Mouse (Mus musculus): ENCODE measurements at regions not wholly inside any gene's neighbourhood (a gene's known extent, or its start where the extent isn't known, plus 50 kb on each side); places are given as distances from the start of the nearest gene placed in this dataset.
"Not testable (repeated sequence)": the region's sequence is repeated elsewhere in the genome, so short reads cannot be mapped to it uniquely, and the experiment has no call there.

DNA sequence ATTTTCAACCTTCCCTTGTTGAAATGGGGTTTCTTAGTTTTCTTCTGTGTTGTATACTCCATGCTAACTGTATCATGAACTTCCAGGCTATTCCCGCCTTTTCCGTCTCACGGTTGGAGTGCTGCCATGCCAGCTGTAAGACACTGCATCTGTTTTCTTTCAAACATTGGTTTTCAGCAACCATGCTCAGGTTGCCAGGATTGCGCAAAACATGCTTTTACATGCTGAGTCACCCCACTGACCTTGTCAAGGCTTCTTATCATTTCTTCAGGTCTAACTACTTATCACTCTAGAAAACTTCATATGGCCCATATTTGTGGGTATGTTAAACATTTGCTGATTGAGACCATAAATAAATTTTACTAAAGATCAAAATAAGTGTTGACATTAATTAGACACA, 551.2 kb downstream of the Tlr4 start:
- no peak for DNase-seq (ENCODE audit: extremely low spot score in 1 of 2, low spot score in 1 of 2)

GRCm38 (mm10) chr4:67387834-67388233, 560.5 kb downstream of the Tlr4 start:
- DNase-seq (ENCODE audit: extremely low spot score in 1 of 2, low spot score in 1 of 2) = no peak

DNA sequence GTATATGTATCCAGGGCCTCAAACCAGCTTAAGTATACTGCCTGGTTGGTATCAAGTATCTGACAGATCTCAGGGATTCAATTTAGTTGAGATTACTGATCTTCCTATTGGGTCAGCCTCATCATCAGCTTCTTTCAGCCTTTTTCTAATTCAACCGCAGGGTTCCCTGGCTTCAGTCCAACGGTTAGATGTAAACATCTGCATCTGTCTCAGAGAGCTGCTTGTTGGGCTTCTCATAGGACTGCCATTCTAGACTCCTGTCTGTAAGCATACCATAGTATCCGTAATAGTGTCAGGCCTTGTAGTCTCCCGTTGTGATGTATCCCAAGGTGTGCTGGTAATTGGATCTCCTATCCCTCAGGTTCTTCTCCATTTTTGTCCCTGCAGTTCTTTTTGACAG, 575.6 kb downstream of the Tlr4 start:
- DNase-seq (ENCODE audit: extremely low spot score in 1 of 2, low spot score in 1 of 2) = no peak

- DNase-seq (ENCODE audit: extremely low spot score in 1 of 2, low spot score in 1 of 2) = no peak
These were observed 596.7 kb downstream of the Tlr4 start for GRCm38 (mm10) chr4:67424064-67424463.

DNA sequence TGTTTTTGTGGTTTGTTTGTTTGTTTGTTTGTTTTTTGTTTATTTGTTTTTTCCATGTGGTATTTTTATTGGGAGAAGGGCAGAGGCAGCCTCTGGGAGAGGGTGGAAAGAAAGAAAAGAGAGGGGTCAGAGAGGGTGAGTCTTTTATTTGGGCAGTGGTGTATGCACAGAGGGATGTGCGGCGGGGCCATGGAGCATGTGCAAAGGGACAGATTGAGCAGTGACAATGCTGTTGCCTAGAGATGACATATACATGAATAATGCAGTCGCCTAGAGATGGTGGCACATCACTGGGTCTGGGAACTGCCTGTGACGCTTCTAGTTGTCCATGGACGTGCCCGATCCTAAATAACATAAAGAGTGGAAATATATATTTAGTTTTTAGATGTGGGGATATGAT, 598.3 kb downstream of the Tlr4 start:
- no peak for DNase-seq (ENCODE audit: extremely low spot score in 1 of 2, low spot score in 1 of 2)

- no peak for DNase-seq (ENCODE audit: extremely low spot score in 1 of 2, low spot score in 1 of 2)
These were observed 620.5 kb downstream of the Tlr4 start for GRCm38 (mm10) chr4:67447835-67448234.

DNA sequence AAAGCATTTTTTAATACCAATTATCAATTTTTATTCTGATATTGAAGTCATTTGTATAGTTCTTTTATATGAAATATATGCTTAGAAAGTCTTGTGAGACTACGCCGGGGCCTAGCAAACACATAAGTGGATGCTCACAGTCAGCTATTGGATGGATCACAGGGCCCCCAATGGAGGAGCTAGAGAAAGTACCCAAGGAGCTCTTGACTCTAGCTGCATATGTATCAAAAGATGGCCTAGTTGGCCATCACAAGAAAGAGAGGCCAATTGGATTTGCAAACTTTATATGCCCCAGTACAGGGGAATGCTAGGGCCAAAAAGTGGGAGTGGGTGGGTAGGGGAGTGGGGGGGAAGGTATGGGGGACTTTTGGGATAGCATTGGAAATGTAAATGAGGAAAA, 632.5 kb downstream of the Tlr4 start:
- DNase-seq (ENCODE audit: extremely low spot score in 1 of 2, low spot score in 1 of 2) = not testable (repeated sequence)

DNA sequence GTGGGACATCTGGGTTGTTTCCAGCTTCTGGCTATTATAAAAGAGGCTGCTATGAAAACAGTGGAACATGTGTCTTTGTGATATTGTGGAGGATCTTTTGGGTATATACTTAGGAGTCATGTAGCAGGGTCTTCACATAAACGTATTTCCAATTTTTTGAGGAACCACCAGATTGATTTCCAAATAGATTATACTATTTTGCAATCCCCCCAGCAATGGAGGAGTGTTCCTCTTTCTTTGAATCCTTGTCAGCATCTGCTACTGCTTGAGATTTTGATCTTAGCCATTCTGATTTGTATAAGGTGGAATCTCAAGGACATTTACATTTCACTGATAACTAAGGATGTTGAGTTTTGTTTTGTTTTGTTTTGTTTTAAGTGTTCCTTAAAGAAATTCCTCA, 645.6 kb downstream of the Tlr4 start:
- DNase-seq (ENCODE audit: extremely low spot score in 1 of 2, low spot score in 1 of 2) = no peak

GRCm38 (mm10) chr4:67477264-67477845, 650.0 kb downstream of the Tlr4 start:
- DNase-seq (ENCODE audit: extremely low spot score in 1 of 2, low spot score in 1 of 2) = peak; percentile 8 to 76

DNA sequence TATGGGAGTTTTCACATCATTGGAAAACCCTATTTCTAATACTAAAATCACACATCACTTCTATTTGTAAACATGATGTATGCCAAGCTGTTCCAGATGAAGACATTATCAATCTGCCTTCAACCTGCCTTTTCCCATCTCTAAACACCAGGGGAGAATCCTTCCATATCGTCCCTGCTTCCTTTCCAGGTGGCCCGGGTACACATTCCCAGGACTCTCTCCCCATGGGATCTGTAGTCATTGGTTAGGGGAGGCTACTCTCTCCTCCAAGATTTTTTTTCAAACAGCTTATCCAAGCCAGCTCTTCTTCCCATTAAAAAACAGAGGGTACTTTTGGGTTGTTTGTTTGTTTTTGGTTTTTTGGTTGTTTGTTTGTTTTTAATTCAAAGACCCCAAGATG, 650.7 kb downstream of the Tlr4 start:
- no peak for DNase-seq (ENCODE audit: extremely low spot score in 1 of 2, low spot score in 1 of 2)

DNA sequence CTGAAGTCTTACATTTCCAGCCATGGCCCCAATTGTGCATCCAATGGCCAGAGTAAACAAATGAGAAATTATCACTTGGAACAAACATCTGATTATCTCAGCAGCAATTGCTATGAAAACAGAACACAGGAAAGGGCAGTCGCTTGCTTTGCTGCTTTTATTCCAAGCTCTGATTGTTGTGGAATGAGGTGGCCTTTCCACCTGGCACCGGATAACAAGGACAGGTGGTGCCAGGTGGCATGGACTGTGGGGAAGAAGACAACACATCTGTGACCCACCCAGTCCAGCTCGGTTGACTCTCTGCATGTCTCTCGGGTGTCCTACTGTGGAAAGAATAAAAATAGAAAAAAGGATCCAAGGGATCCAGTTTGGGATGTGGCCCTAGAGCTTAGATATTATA, 694.9 kb downstream of the Tlr4 start:
- DNase-seq (ENCODE audit: extremely low spot score in 1 of 2, low spot score in 1 of 2) = no peak

- DNase-seq (ENCODE audit: extremely low spot score in 1 of 2, low spot score in 1 of 2) = no peak
These were observed 695.8 kb downstream of the Tlr4 start for GRCm38 (mm10) chr4:67523158-67523557.

GRCm38 (mm10) chr4:67529586-67529985, 702.2 kb downstream of the Tlr4 start:
- no peak for DNase-seq (ENCODE audit: extremely low spot score in 1 of 2, low spot score in 1 of 2)

- DNase-seq (ENCODE audit: extremely low spot score in 1 of 2, low spot score in 1 of 2) = no peak
These were observed 712.1 kb downstream of the Tlr4 start for GRCm38 (mm10) chr4:67539466-67539865.

GRCm38 (mm10) chr4:67546013-67546412, 718.6 kb downstream of the Tlr4 start:
- no peak for DNase-seq (ENCODE audit: extremely low spot score in 1 of 2, low spot score in 1 of 2)

- no peak for DNase-seq (ENCODE audit: extremely low spot score in 1 of 2, low spot score in 1 of 2)
These were observed 720.6 kb downstream of the Tlr4 start for GRCm38 (mm10) chr4:67547957-67548356.

GRCm38 (mm10) chr4:67553511-67553910, 726.1 kb downstream of the Tlr4 start:
- DNase-seq (ENCODE audit: extremely low spot score in 1 of 2, low spot score in 1 of 2) = no peak

- DNase-seq (ENCODE audit: extremely low spot score in 1 of 2, low spot score in 1 of 2) = peak in 1 of 2 experiments; percentile 4
These were observed 747.4 kb downstream of the Tlr4 start for GRCm38 (mm10) chr4:67574816-67575215.

- no peak for DNase-seq (ENCODE audit: extremely low spot score in 1 of 2, low spot score in 1 of 2)
These were observed 762.1 kb downstream of the Tlr4 start for GRCm38 (mm10) chr4:67589501-67589900.

GRCm38 (mm10) chr4:67589976-67590727, 762.8 kb downstream of the Tlr4 start:
- no peak for DNase-seq (ENCODE audit: extremely low spot score in 1 of 2, low spot score in 1 of 2)

DNA sequence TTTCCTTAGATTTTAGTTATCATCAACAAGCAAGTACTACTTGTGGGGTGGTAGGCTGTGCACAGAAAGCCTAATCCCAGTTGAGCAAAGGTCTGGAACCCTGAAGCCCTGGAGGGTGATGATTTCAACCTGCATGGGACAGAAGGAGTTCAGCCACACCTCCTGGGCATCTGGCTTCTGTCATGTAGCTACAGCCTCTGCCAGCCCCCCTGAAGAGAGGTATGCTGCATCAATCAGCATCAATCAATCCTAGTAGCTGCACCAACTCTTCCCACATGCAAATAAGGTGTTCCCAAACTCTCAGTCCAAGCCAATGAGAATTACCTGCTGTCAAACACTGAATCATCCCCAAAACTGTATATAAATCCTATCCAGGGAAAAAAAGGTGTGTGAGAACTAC, 779.8 kb downstream of the Tlr4 start:
- no peak for DNase-seq (ENCODE audit: extremely low spot score in 1 of 2, low spot score in 1 of 2)

DNA sequence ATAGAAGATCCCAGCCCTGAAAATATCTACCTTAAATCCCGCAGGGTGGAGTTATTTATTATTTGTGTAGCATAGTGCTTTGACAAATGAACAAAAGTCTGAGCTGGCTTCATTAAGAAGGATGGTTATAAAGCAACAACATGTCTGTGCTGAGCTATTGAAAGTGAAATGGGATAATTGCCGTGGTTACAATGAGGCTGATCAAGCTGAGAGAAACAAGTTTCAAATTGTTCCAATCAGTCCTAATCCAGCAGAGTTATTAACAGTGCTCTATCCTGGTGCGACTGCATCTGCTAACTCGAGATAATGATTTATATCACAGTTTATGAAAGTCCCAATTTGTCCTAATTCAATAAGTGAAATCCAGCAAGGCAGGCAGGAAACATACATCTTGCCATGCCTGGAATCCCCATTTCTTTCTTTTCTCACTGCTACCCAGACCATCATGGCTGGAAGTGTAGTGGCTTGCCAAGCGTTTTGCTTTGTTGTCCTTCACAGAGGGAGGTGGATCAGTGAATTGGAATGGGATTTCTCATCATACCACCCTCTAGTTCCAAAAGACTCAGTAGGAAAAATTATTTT, 787.2 kb downstream of the Tlr4 start:
- no peak for DNase-seq (ENCODE audit: extremely low spot score in 1 of 2, low spot score in 1 of 2)
